11 mouse cellular contexts compared by ENCODE assay signal in genomic region chr4:148249341-148249740, GRCm38 (mm10). TPM values are rescaled to one million over a fixed set of nuclear protein-coding genes. Genes with fewer than 3 reads are reported as not detected.
DNase-seq lines count a peak whose midpoint lies in the region; ATAC-seq and TF ChIP-seq lines count a peak whose summit lies in the region.
"Had no signal": no experiment of that assay in that cellular context is flagged by ENCODE, and none has a peak within 500 bp of the region (broad histone marks: within the 10 kb centered on the region; RNA-seq: fewer than 3 reads in every experiment).

No protein-coding gene starts in this region.

- no peaks in the 10 kb centered on the region for H3K27me3 ChIP-seq in neural tube, embryonic 15.5 days (replicated peaks)
- H3K27me3 ChIP-seq: embryonic facial prominence, embryonic 13.5 days; limb, embryonic 12.5 days; Patski had no signal

- intact Hi-C loops in gastrocnemius, adult 2 months (cut with DNase I) = no loop called here
- intact Hi-C loops in heart, postnatal 10 days (cut with DNase I) = no loop called here

- WGBS in neural tube, embryonic 15.5 days = 57% methylated on average over 10 of the region's 10 CpGs

- no peak for DNase-seq in gastrocnemius, adult 2 months
- DNase-seq in gastrocnemius, postnatal 10 days = no peak
- DNase-seq in neural tube, embryonic 10.5 days (ENCODE audit: extremely low spot score, low spot score) = peak; percentile 32
- DNase-seq in brain, embryonic 14.5 days (ENCODE audit: low read depth) = peak; percentile 22
- DNase-seq in heart, postnatal 10 days = no peak
- no peak for DNase-seq in cerebellum, adult 9-11 months

- H3K36me3 ChIP-seq in neural tube, embryonic 15.5 days = peaks cover 97% of the 10 kb centered on the region
- H3K36me3 ChIP-seq: embryonic facial prominence, embryonic 13.5 days; limb, embryonic 12.5 days had no signal

- peak; percentile 13; the same call in 1 of the 2 replicates for TF ChIP-seq CTCF in gastrocnemius, adult 2 months (IDR thresholded peaks at IDR 0.05)
- peak; percentile 42; the same call in 1 of the 2 replicates for TF ChIP-seq CTCF in brain, embryonic 14.5 days (IDR thresholded peaks at IDR 0.05; ENCODE audit: borderline replicate concordance, extremely low read depth, insufficient read depth, insufficient read length)

- H3K4me3 ChIP-seq in gastrocnemius, adult 2 months = no peak overlapping the region
- no peak overlapping the region for H3K4me3 ChIP-seq in neural tube, embryonic 15.5 days (replicated peaks)
- H3K4me3 ChIP-seq: embryonic facial prominence, embryonic 13.5 days; limb, embryonic 12.5 days had no signal

- H3K9me3 ChIP-seq in neural tube, embryonic 15.5 days (replicated peaks) = no peaks in the 10 kb centered on the region

- no peak for ATAC-seq in neural tube, embryonic 15.5 days (ENCODE audit: low FRiP score)
- peak; percentile 68 for ATAC-seq in megakaryocyte-erythroid progenitor cell, adult 5-6 weeks (replicated peaks; ENCODE audit: low FRiP score, low TSS enrichment, poor library complexity, severe bottlenecking)
- ATAC-seq: Patski had no signal

- no peak for TF ChIP-seq POLR2A in brain, embryonic 14.5 days (IDR thresholded peaks at IDR 0.05; ENCODE audit: borderline replicate concordance, extremely low read depth, insufficient read depth, insufficient read length, poor library complexity, severe bottlenecking)

- no peak overlapping the region for H3K4me2 ChIP-seq in neural tube, embryonic 15.5 days
- H3K4me2 ChIP-seq: embryonic facial prominence, embryonic 13.5 days; limb, embryonic 12.5 days had no signal

- H3K4me1 ChIP-seq in neural tube, embryonic 15.5 days = no peaks in the 10 kb centered on the region
- H3K4me1 ChIP-seq: embryonic facial prominence, embryonic 13.5 days; limb, embryonic 12.5 days had no signal

- H3K27ac ChIP-seq in gastrocnemius, adult 2 months = no peak overlapping the region
- H3K27ac ChIP-seq in neural tube, embryonic 15.5 days (replicated peaks) = no peak overlapping the region
- H3K27ac ChIP-seq: embryonic facial prominence, embryonic 13.5 days; limb, embryonic 12.5 days had no signal

- H3K9ac ChIP-seq in neural tube, embryonic 15.5 days (replicated peaks) = no peak overlapping the region
- H3K9ac ChIP-seq: embryonic facial prominence, embryonic 13.5 days; limb, embryonic 12.5 days had no signal

RNA-seq across cellular contexts. Expression of gene Disp3, which starts 38.4 kb away (rescaled TPM):
- total RNA-seq in gastrocnemius, adult 2 months (2021) = not detected
- under 1 TPM; 0.07 to 0.29 TPM for total RNA-seq in gastrocnemius, postnatal 10 days (2021)
- polyA plus RNA-seq in neural tube, embryonic 15.5 days (2015; fragmentation: Nextera tagmentation; extraction: Ambion mirVana) = 13.0 and 15.6 TPM in 2 replicates
- polyA plus RNA-seq in brain, embryonic 14.5 days (2012; rRNA removed) = 25.2 and 28.4 TPM in 2 replicates
- not detected in 2 replicates for total RNA-seq in megakaryocyte-erythroid progenitor cell, adult 5-6 weeks (2014; fragmentation: Nextera tagmentation)
- not detected in 2 replicates for total RNA-seq in megakaryocyte-erythroid progenitor cell, adult 5-6 weeks (2017)
- under 1 TPM in 1 of 2 experiments, not detected in 1; 0.14 TPM for total RNA-seq in heart, postnatal 10 days (2021)

Comparison
In these comparisons a context has a peak if more than half of its experiments do, and no peak if none do; other contexts are left out.
1. DNase-seq: peak in neural tube, embryonic 10.5 days (single experiment) and brain, embryonic 14.5 days (single experiment); none in gastrocnemius, adult 2 months (single experiment), gastrocnemius, postnatal 10 days (single experiment), heart, postnatal 10 days (0 of 2) and cerebellum, adult 9-11 months (single experiment).